Mouse (Mus musculus) thymus, adult 2 months (tissue): ENCODE measurements around the gene Dennd1b. TPM values are rescaled to one million over a fixed set of nuclear protein-coding genes. Genes with fewer than 3 reads are reported as not detected.

Experiments
- DNase-seq: peaks from one replicate; pipeline ENCODE4 v3.0.0; 2021
- H3K27ac ChIP-seq: fragments of 200-500 bp; 2 replicates; pipeline ENCODE4 v1.5.1; 2012; ENCODE audit warnings: low read length, control low read depth; ENCODE audit not compliant: control insufficient read depth, insufficient read depth
- H3K27me3 ChIP-seq: fragments of 200-500 bp; 2 replicates; pipeline ENCODE4 v1.6.1; 2012; ENCODE audit warnings: mild to moderate bottlenecking, low read length, moderate library complexity, mixed read lengths; ENCODE audit not compliant: control insufficient read depth, insufficient read depth
- H3K36me3 ChIP-seq: fragments of 200-500 bp; 2 replicates; pipeline ENCODE4 v1.6.1; 2012; ENCODE audit warnings: mild to moderate bottlenecking, low read length, moderate library complexity; ENCODE audit not compliant: control insufficient read depth, insufficient read depth
- H3K4me1 ChIP-seq: fragments of 200-500 bp; replicated peaks from 2 replicates; pipeline ENCODE4 v1.6.1; 2012; ENCODE audit warnings: low read length; ENCODE audit not compliant: control insufficient read depth, insufficient read depth
- H3K4me3 ChIP-seq: fragments of 200-500 bp; 2 replicates; pipeline ENCODE4 v1.5.1; 2012; ENCODE audit warnings: mild to moderate bottlenecking, low read length, control low read depth, moderate library complexity; ENCODE audit not compliant: control insufficient read depth, insufficient read depth
- CTCF ChIP-seq: fragments of 200-500 bp; IDR thresholded peaks from 2 replicates; pipeline ENCODE4 v1.5.1; 2012; ENCODE audit warnings: mild to moderate bottlenecking, control low read depth, low read length, moderate library complexity, borderline replicate concordance; ENCODE audit not compliant: control insufficient read depth, poor library complexity, insufficient read depth; ENCODE audit errors: extremely low read depth
- POLR2A ChIP-seq: fragments of 200-500 bp; IDR thresholded peaks from 2 replicates; pipeline ENCODE4 v1.6.1; 2012; ENCODE audit warnings: mild to moderate bottlenecking, low read length, control low read depth, moderate library complexity; ENCODE audit not compliant: control insufficient read depth, poor library complexity, insufficient read depth; ENCODE audit errors: extremely low read depth
- WGBS: fragments of 180-500 bp; shearing (Covaris S2); methylation state at CpG from one replicate; pipeline ENCODE4 v1.1.7; 2018; 5-methylcytosine and 5-hydroxymethylcytosine counted together
- polyA plus RNA-seq: library from polyadenylated mRNA; depleted of rRNA; stranded (reverse); fragments of >200 nt; gene quantifications from 2 replicates; pipeline ENCODE4 v1.2.3, GENCODE M21; 2012; rRNA removed

Dennd1b gene
- polyA plus RNA-seq, 1 experiment: 20.7 TPM

DNA sequence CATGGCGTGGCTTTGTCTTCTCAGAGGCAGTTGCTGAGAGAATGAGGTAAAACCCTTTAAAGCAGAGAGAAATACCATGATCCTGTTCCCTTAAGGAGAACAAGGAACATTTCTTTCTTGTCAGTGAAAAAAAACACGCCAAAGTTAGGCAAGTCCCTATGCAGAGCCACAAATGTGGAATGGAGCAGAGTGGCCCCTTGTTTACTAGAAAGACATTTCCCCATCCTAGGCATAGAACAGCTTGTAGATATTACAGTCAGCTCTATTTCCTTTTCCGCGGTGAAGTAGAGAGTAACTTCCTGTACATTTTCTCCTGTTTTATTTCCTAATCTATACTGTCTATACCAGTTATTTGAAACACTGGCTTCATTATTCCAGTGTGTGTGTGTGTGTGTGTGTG is 243.0 kb downstream of the Dennd1b start:
- no peaks in the 10 kb centered on the region for H3K27me3 ChIP-seq
- no peak overlapping the region for H3K27ac ChIP-seq
- TF ChIP-seq CTCF (no peak), POLR2A (no peak)
- DNase-seq: no peak
- H3K4me3 ChIP-seq: no peak overlapping the region
- H3K36me3 ChIP-seq: no peaks in the 10 kb centered on the region
- 43% methylated on average over 4 of the region's 4 CpGs for WGBS
- no peaks in the 10 kb centered on the region for H3K4me1 ChIP-seq

DNA sequence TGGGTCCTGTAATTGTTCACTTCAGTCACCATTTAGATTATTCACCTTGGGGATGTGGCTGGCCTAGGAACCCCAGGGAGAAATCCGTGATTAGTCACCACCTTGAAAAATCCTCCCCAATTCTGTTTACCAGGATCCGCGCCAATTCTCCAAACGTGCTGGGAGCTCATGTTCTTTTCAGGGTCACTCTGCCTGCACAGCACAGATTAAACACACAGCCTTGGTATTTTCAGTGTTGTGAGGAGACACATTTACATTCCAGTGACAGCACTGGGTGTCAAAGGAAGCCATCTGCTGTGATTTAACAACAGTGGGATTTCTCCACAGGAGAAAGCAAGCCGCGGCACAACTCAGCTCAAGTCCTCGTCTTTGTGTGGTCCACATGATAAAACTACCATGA is 246.6 kb downstream of the Dennd1b start:
- no peak for DNase-seq
- no peak for TF ChIP-seq POLR2A
- no peak for TF ChIP-seq CTCF
- no peaks in the 10 kb centered on the region for H3K4me1 ChIP-seq
- no peaks in the 10 kb centered on the region for H3K36me3 ChIP-seq
- no peaks in the 10 kb centered on the region for H3K27me3 ChIP-seq
- no peak overlapping the region for H3K4me3 ChIP-seq
- H3K27ac ChIP-seq: no peak overlapping the region
- WGBS: 89% methylated on average over 7 of the region's 7 CpGs

GRCm38 (mm10) chr1:139210505-139210904 is 247.3 kb downstream of the Dennd1b start:
- no peaks in the 10 kb centered on the region for H3K4me1 ChIP-seq
- no peak for DNase-seq
- TF ChIP-seq POLR2A (no peak), CTCF (no peak)
- 80% methylated on average over 4 of the region's 4 CpGs for WGBS
- H3K27me3 ChIP-seq: no peaks in the 10 kb centered on the region
- H3K27ac ChIP-seq: no peak overlapping the region
- no peak overlapping the region for H3K4me3 ChIP-seq
- no peaks in the 10 kb centered on the region for H3K36me3 ChIP-seq

DNA sequence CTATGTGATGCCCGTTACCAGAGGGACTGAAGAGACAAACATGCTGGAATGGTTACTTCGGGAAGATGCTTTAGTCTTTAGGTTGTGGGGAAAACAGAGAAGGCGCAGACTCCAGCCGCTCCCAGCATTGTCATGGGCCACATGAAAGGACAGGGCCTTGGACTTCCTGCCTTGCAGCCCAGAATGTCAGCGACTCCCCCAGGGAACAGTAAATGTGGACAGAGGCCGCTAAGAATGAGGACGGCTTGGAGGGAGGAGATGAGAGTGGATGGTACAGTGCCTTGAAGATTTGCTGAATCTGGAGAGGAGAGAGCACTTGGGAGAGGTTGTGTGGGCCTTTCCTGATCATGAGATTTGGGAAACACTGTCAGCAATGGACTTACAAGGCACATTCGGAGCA is 252.1 kb downstream of the Dennd1b start:
- H3K4me1 ChIP-seq: no peaks in the 10 kb centered on the region
- no peak overlapping the region for H3K4me3 ChIP-seq
- no peak overlapping the region for H3K27ac ChIP-seq
- H3K36me3 ChIP-seq: no peaks in the 10 kb centered on the region
- no peaks in the 10 kb centered on the region for H3K27me3 ChIP-seq
- no peak for TF ChIP-seq POLR2A
- no peak for TF ChIP-seq CTCF
- no peak for DNase-seq
- whole genome bisulfite sequencing: 79% methylated on average over 8 of the region's 8 CpGs

DNA sequence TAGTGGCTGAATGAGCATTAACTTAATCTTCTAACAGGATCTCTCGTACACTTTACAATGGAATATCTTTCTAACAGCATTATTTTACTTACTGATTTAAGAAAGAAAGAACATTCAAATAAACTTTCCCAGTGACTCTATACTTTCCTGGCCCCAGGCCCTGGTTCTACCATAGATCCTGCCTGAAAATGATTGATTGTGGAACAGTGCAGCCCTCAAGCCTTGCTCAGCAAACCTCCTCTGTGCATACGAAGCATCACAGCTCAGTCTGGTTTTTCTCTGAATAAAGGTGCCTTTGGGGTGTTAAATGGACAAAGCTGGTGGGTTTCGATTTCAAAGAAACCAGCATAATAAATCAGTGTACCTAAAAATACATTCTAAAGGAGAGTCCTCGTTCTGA is 260.6 kb downstream of the Dennd1b start:
- Histone ChIP-seq H3K27ac (no peak overlapping the region), H3K4me3 (no peak overlapping the region), H3K27me3 (no peaks in the 10 kb centered on the region), H3K4me1 (no peaks in the 10 kb centered on the region), H3K36me3 (no peaks in the 10 kb centered on the region)
- no peak for TF ChIP-seq CTCF
- TF ChIP-seq POLR2A: no peak
- WGBS: 90% methylated on average over 4 of the region's 4 CpGs
- no peak for DNase-seq

DNA sequence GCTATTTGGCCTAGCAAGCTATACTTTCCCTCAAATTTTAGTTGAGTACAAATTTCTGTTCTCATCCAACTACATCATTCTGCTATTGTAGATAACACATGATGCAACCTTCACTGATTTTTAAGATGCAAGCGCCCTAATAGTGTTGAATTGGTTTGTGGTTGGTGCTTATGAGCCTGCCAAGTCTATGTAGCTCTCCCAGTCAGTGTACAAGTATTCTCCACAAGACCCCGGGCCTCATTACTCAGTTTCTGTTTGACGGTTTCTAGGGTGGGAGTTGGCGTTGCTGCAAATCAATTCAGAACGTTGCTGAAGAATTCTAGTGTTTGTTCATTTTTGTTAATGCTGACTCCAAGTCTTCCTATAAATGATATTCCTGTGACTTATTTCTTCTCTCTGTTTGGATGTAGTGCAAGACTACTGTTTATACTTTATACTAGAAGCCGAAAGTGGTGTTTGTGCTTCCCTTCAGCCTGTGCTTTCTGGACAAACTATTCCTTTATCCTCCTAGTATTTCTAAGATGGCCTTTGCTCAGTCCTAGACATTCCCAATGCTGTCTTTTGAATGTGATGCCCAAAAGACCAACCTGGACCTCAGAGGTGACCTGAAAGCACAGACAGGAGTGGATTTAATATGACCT is 261.2 kb downstream of the Dennd1b start:
- H3K27me3 ChIP-seq: no peaks in the 10 kb centered on the region
- TF ChIP-seq POLR2A (no peak), CTCF (no peak)
- H3K4me1 ChIP-seq: no peaks in the 10 kb centered on the region
- no peak for DNase-seq
- 92% methylated on average over 6 of the region's 6 CpGs for WGBS
- no peaks in the 10 kb centered on the region for H3K36me3 ChIP-seq
- no peak overlapping the region for H3K27ac ChIP-seq
- no peak overlapping the region for H3K4me3 ChIP-seq

Other genes starting within 250 kb of the Dennd1b start
- gene Lhx9, start 114.9 kb upstream of the Dennd1b start, polyA plus RNA-seq: 0.05 TPM in 1 of 2 replicates, not detected in the other
- 51.3 and 54.8 TPM in 2 replicates for gene 2310009B15Rik, start 106.6 kb upstream of the Dennd1b start, polyA plus RNA-seq